Comparison of ENCODE assay signal across 8 mouse cellular contexts in genomic region chr9:66980458-66980857, GRCm38 (mm10). TPM values are rescaled to one million over a fixed set of nuclear protein-coding genes. Genes with fewer than 3 reads are reported as not detected.
DNase-seq lines count a peak whose midpoint lies in the region; ATAC-seq and TF ChIP-seq lines count a peak whose summit lies in the region.

No protein-coding gene starts in this region.

- DNase-seq in kidney, adult 2 months = peak; percentile 73
- DNase-seq in adrenal gland, adult 18-20 months (ENCODE audit: low spot score in 2 of 2) = peak; percentile 59 to 72
- DNase-seq in embryo, embryonic 11.5 days (ENCODE audit: low read depth, low spot score) = peak; percentile 57
- peak; percentile 88 for DNase-seq in limb, embryonic 11.5 days (ENCODE audit: low spot score)
- peak; percentile 59 to 76 for DNase-seq in natural killer cell, adult 2 months (ENCODE audit: low spot score in 2 of 2)
- peak; percentile 40 to 69 for DNase-seq in thymus, postnatal 10 days (ENCODE audit: low spot score in 2 of 2)

- TF ChIP-seq POLR2A in kidney, adult 2 months (IDR thresholded peaks at IDR 0.05; ENCODE audit: low read depth, low read length) = no peak

- TF ChIP-seq CTCF in kidney, adult 2 months (conservative IDR thresholded peaks at IDR 0.05; ENCODE audit: insufficient read depth, insufficient read length, low read depth, low read length) = peak; percentile 96

- no peaks in the 10 kb centered on the region for H3K9me3 ChIP-seq in kidney, embryonic 16.5 days (ENCODE audit: low read length)
- H3K9me3 ChIP-seq in limb, embryonic 11.5 days (ENCODE audit: control insufficient read depth, low read length) = no peaks in the 10 kb centered on the region

- no peak overlapping the region for H3K4me3 ChIP-seq in kidney, adult 2 months (ENCODE audit: insufficient read depth, low read depth, low read length)
- no peak overlapping the region for H3K4me3 ChIP-seq in kidney, embryonic 16.5 days (ENCODE audit: low read length)
- H3K4me3 ChIP-seq in limb, embryonic 11.5 days (ENCODE audit: low read depth, low read length) = no peak overlapping the region

- no peak overlapping the region for H3K4me2 ChIP-seq in kidney, embryonic 16.5 days (replicated peaks; ENCODE audit: low read depth, low read length)
- no peak overlapping the region for H3K4me2 ChIP-seq in limb, embryonic 11.5 days (ENCODE audit: low read depth, severe bottlenecking)

- H3K27me3 ChIP-seq in kidney, adult 2 months (replicated peaks; ENCODE audit: control insufficient read depth, insufficient read depth, low read length) = no peaks in the 10 kb centered on the region
- no peaks in the 10 kb centered on the region for H3K27me3 ChIP-seq in kidney, embryonic 16.5 days (ENCODE audit: insufficient read depth, low read length)
- H3K27me3 ChIP-seq in limb, embryonic 11.5 days (ENCODE audit: control insufficient read depth, insufficient read depth, low read length) = no peaks in the 10 kb centered on the region

- H3K9ac ChIP-seq in kidney, embryonic 16.5 days (replicated peaks; ENCODE audit: low read length) = no peak overlapping the region
- no peak overlapping the region for H3K9ac ChIP-seq in limb, embryonic 11.5 days (ENCODE audit: low read length)

- ATAC-seq in kidney, embryonic 16.5 days (ENCODE audit: low FRiP score, low TSS enrichment) = no peak
- peak; percentile 61 for ATAC-seq in inflammation-experienced regulatory T-cells, adult 6 months
- no peak for ATAC-seq in limb, embryonic 11.5 days (ENCODE audit: insufficient number of reproducible peaks, low FRiP score, low TSS enrichment, low read depth)

- H3K4me1 ChIP-seq in kidney, adult 2 months (ENCODE audit: control insufficient read depth, insufficient read depth, low read length) = peaks cover 3% of the 10 kb centered on the region; the same call in 1 of the 2 replicates
- H3K4me1 ChIP-seq in kidney, embryonic 16.5 days (ENCODE audit: insufficient read depth, low read length) = peaks cover 6% of the 10 kb centered on the region; the same call in 1 of the 2 replicates
- H3K4me1 ChIP-seq in limb, embryonic 11.5 days (ENCODE audit: control insufficient read depth, insufficient read depth, low read length) = no peaks in the 10 kb centered on the region

- 13% methylated on average over 5 of the region's 5 CpGs for WGBS in kidney, adult 2 months
- 16% methylated on average over 5 of the region's 5 CpGs for WGBS in kidney, embryonic 16.5 days
- WGBS in limb, embryonic 11.5 days = 16% methylated on average over 5 of the region's 5 CpGs

- no peaks in the 10 kb centered on the region for H3K36me3 ChIP-seq in kidney, adult 2 months (ENCODE audit: control insufficient read depth, insufficient read depth, low read length)
- H3K36me3 ChIP-seq in kidney, embryonic 16.5 days (ENCODE audit: insufficient read depth, low read length) = no peaks in the 10 kb centered on the region
- H3K36me3 ChIP-seq in limb, embryonic 11.5 days (ENCODE audit: control insufficient read depth, insufficient read depth, low read length) = no peaks in the 10 kb centered on the region

- H3K27ac ChIP-seq in kidney, adult 2 months (ENCODE audit: insufficient read depth, low read depth, low read length) = no peak overlapping the region
- H3K27ac ChIP-seq in kidney, embryonic 16.5 days (ENCODE audit: low read length) = no peak overlapping the region
- H3K27ac ChIP-seq in limb, embryonic 11.5 days (replicated peaks; ENCODE audit: low read depth, low read length) = no peak overlapping the region

RNA-seq across cellular contexts. Expression of gene Lactb, which starts 5.2 kb away (rescaled TPM):
- polyA plus RNA-seq in kidney, adult 2 months (2012; rRNA removed) = 24.3 and 29.9 TPM in 2 replicates
- polyA plus RNA-seq in kidney, embryonic 16.5 days (2015; fragmentation: Nextera tagmentation; extraction: Ambion mirVana) = 16.0 and 17.7 TPM in 2 replicates
- total RNA-seq in adrenal gland, adult 18-20 months (2021) = 10 to 100 TPM; 15.4 to 20.0 TPM
- 1 to 10 TPM; 2.3 to 4.4 (median 3.4) TPM for polyA plus RNA-seq in inflammation-experienced regulatory T-cells, adult 6 months (2017; shearing (Covaris generic))
- polyA plus RNA-seq in limb, embryonic 11.5 days (2014; fragmentation: Nextera tagmentation; extraction: Ambion mirVana) = 9.0 and 10.6 TPM in 2 replicates

RNA-seq across cellular contexts. Expression of gene Rps27l, which starts 34.6 kb away (rescaled TPM):
- 92.4 and 128 TPM in 2 replicates for polyA plus RNA-seq in kidney, adult 2 months (2012; rRNA removed)
- polyA plus RNA-seq in kidney, embryonic 16.5 days (2015; fragmentation: Nextera tagmentation; extraction: Ambion mirVana) = 585 and 609 TPM in 2 replicates
- total RNA-seq in adrenal gland, adult 18-20 months (2021) = 100 to 1,000 TPM; 290 to 293 TPM
- polyA plus RNA-seq in inflammation-experienced regulatory T-cells, adult 6 months (2017; shearing (Covaris generic)) = 100 to 1,000 TPM; 143 to 443 (median 185) TPM
- 816 and 842 TPM in 2 replicates for polyA plus RNA-seq in limb, embryonic 11.5 days (2014; fragmentation: Nextera tagmentation; extraction: Ambion mirVana)
